Mouse (Mus musculus): ENCODE data around the gene Rab5c. TPM values are rescaled to one million over a fixed set of nuclear protein-coding genes. Genes with fewer than 3 reads are reported as not detected.

Rab5c gene
- total and polyA plus RNA-seq, 2 experiments from 2014 or later, result 34.9 to 211 TPM

GRCm38 (mm10) chr11:100735134-100735865 is 2.7 kb downstream of the Rab5c start:
- no peak overlapping the region for H3K4me2 ChIP-seq (ENCODE audit: low read depth)
- peaks cover 4% of the 10 kb centered on the region; the same call in 1 of the 2 replicates for H3K36me3 ChIP-seq (ENCODE audit: insufficient read depth)
- H3K27ac ChIP-seq (ENCODE audit: low read depth, low read length), result no peak overlapping the region
- WGBS, result 90% methylated on average over 9 of the region's 9 CpGs
- H3K4me3 ChIP-seq (ENCODE audit: low read depth, low read length), result no peak overlapping the region
- H3K27me3 ChIP-seq (ENCODE audit: insufficient read depth, low read length), result no peaks in the 10 kb centered on the region
- H3K4me1 ChIP-seq (ENCODE audit: insufficient read depth), result peaks cover 10% of the 10 kb centered on the region; the same call in 1 of the 2 replicates
- H3K9ac ChIP-seq, result no peak overlapping the region
- ATAC-seq (no peak), DNase-seq (no peak)
- H3K9me3 ChIP-seq (ENCODE audit: low read length), result no peaks in the 10 kb centered on the region
- no peak for TF ChIP-seq CTCF (IDR thresholded peaks at IDR 0.05; ENCODE audit: low read depth)

DNA sequence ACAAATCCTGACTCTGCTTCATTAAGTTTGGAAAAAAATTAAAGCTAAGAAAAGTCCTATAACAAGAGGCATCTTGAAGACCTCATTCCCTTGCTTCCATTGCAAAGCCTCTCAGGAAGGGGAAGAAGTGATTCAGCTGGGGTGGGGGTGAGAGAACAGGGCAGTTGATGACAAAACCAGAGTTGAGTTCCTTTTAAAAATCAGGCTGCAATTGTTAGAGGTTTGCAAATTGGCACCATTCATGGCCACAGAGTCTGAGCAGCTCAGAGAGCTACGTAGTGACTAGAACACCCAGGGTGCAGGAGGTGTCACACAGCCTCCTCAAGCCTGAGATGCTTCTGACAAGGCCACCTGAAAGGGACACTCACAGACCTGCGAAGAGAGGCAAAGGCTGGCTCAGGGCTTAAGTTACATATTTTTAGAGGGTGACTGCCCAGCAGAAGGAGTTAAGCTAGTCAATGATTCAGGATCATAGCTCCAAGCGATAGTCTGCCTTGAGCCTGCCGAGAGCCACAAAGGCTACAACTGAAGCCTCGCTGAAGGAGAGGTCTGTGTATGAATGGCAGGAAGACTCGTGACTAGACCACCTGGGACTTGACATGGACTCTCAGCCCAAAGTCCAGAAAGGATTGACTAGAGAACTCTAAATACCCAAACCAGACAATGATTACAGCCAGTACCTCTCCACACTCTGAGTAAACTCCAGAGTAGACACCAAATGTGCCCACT is 7.4 kb downstream of the Rab5c start:
- TF ChIP-seq CTCF (IDR thresholded peaks at IDR 0.05; ENCODE audit: low read depth), result no peak
- Histone ChIP-seq H3K4me3 (ENCODE audit: low read depth, low read length) (no peak overlapping the region), H3K9ac (no peak overlapping the region), H3K27me3 (ENCODE audit: insufficient read depth, low read length) (no peaks in the 10 kb centered on the region), H3K9me3 (ENCODE audit: low read length) (no peaks in the 10 kb centered on the region), H3K36me3 (ENCODE audit: insufficient read depth) (peaks cover 15% of the 10 kb centered on the region), H3K27ac (ENCODE audit: low read depth, low read length) (no peak overlapping the region), H3K4me1 (ENCODE audit: insufficient read depth) (no peaks in the 10 kb centered on the region), H3K4me2 (ENCODE audit: low read depth) (no peak overlapping the region)
- DNase-seq (no peak), ATAC-seq (no peak)
- WGBS, result 78% methylated on average over 6 of the region's 6 CpGs

DNA sequence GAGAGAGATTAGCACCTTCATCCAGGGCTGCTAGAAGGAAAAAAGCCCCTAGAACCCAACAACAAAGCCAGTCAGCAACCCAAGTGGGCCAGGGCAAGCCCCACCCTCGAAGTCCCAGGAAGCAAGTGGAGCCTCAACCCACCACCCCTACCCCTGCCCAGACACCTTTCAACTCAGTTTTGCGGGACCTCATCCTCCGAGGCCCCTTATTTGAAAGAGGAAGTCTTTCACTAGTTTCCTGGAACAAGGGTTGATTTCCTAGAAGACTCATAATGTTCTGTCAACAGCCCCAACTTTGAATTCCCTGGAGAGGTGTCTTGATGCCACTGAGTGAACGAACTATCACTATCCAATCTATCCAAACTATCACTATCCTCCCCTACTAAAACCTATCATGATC is 8.0 kb downstream of the Rab5c start:
- no peak for ATAC-seq
- H3K36me3 ChIP-seq (ENCODE audit: insufficient read depth), result peaks cover 15% of the 10 kb centered on the region
- no peak overlapping the region for H3K4me2 ChIP-seq (ENCODE audit: low read depth)
- no peak overlapping the region for H3K9ac ChIP-seq
- WGBS, result 92% methylated on average over 4 of the region's 4 CpGs
- no peak for TF ChIP-seq CTCF (IDR thresholded peaks at IDR 0.05; ENCODE audit: low read depth)
- H3K9me3 ChIP-seq (ENCODE audit: low read length), result no peaks in the 10 kb centered on the region
- no peak overlapping the region for H3K27ac ChIP-seq (ENCODE audit: low read depth, low read length)
- no peak overlapping the region for H3K4me3 ChIP-seq (ENCODE audit: low read depth, low read length)
- H3K4me1 ChIP-seq (ENCODE audit: insufficient read depth), result no peaks in the 10 kb centered on the region
- DNase-seq, result no peak
- H3K27me3 ChIP-seq (ENCODE audit: insufficient read depth, low read length), result no peaks in the 10 kb centered on the region

DNA sequence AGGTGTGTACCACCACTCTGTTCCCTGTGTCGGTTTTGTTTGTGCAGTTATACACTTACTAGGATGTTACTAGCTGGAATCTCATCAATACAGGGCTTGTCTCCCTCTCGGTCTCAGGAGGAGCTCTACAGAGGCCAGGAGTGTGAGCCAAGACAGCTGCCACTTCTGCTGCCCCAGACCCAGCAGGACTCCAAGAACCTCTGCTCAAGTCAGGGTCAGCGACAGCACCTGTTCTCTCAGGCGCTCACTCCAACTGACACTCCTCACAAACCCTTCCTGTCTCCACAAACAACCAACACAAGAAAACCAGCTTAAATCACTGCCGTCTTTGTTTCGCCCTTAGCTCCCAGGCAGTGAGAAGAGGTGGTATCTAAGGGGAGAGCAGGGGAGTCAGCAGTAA is 9.4 kb downstream of the Rab5c start:
- H3K4me2 ChIP-seq (ENCODE audit: low read depth), result no peak overlapping the region
- no peak overlapping the region for H3K27ac ChIP-seq (ENCODE audit: low read depth, low read length)
- no peak overlapping the region for H3K9ac ChIP-seq
- ATAC-seq (no peak), DNase-seq (no peak)
- no peaks in the 10 kb centered on the region for H3K9me3 ChIP-seq (ENCODE audit: low read length)
- H3K4me1 ChIP-seq (ENCODE audit: insufficient read depth), result no peaks in the 10 kb centered on the region
- WGBS, result 90% methylated on average over 6 of the region's 6 CpGs
- no peak for TF ChIP-seq CTCF (IDR thresholded peaks at IDR 0.05; ENCODE audit: low read depth)
- no peak overlapping the region for H3K4me3 ChIP-seq (ENCODE audit: low read depth, low read length)
- no peaks in the 10 kb centered on the region for H3K27me3 ChIP-seq (ENCODE audit: insufficient read depth, low read length)
- peaks cover 15% of the 10 kb centered on the region for H3K36me3 ChIP-seq (ENCODE audit: insufficient read depth)

DNA sequence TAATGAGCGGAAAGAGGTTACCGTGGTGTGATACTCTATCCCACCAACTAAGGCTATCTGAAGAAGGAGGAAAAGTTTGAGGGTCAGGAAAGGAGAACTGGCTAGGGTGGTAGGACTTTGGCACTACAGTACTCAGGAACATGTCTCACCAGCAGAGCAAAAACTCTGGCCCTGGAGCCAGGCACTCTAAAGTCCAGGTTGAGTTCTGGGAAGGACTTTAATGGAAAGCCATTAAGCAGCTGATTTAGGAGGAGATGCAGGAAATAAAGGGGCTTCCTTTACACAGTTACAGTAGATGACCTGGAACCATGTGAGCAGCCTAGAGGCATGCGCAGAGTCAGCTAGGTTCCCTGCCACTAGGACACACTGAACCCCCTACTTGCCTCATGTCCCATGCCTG is 10.8 kb downstream of the Rab5c start:
- Histone ChIP-seq H3K36me3 (ENCODE audit: insufficient read depth) (peaks cover 11% of the 10 kb centered on the region), H3K9me3 (ENCODE audit: low read length) (no peaks in the 10 kb centered on the region), H3K4me3 (ENCODE audit: low read depth, low read length) (no peak overlapping the region), H3K4me1 (ENCODE audit: insufficient read depth) (0 out of 2 replicates have a peak, but pooled peaks cover 3% of the 10 kb centered on the region), H3K4me2 (ENCODE audit: low read depth) (no peak overlapping the region), H3K9ac (no peak overlapping the region), H3K27ac (ENCODE audit: low read depth, low read length) (no peak overlapping the region), H3K27me3 (ENCODE audit: insufficient read depth, low read length) (no peaks in the 10 kb centered on the region)
- ATAC-seq (no peak), DNase-seq (no peak)
- 97% methylated on average over 3 of the region's 3 CpGs for WGBS
- no peak for TF ChIP-seq CTCF (IDR thresholded peaks at IDR 0.05; ENCODE audit: low read depth)

DNA sequence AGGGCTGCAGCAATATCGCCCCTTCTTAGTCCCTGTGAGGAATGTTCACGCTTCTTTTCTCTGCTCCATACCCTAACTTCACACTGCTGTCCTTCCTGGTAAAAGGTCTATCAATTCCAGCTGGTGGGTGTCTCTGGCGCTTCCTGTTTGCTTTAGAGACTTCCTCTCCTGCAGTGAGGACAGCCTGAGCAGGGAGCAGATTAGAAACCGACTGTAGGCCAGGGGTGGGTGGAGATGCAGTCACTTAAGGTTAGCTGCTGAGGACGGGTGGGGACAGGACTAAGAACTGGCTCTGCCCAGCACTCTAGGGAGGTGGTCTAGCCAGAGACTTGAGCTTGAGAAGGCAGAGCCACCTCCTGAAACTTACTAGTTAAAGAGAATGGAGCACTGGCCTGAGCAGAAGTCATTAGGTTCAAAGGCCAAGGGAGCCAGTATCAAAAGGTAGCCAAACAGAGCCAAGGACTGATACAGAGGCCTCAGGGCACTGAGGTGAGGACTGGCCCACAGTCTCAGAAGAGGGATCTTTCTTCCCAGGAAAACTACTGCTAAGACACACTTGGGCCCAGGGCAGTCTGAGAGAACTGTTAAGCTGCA is 13.0 kb downstream of the Rab5c start:
- no peak overlapping the region for H3K4me3 ChIP-seq (ENCODE audit: low read depth, low read length)
- no peak overlapping the region for H3K27ac ChIP-seq (ENCODE audit: low read depth, low read length)
- ATAC-seq (no peak), DNase-seq (no peak)
- 0 out of 2 replicates have a peak, but pooled peaks cover 3% of the 10 kb centered on the region for H3K4me1 ChIP-seq (ENCODE audit: insufficient read depth)
- WGBS, result 70% methylated on average over 5 of the region's 5 CpGs
- no peak overlapping the region for H3K4me2 ChIP-seq (ENCODE audit: low read depth)
- no peak for TF ChIP-seq CTCF (IDR thresholded peaks at IDR 0.05; ENCODE audit: low read depth)
- no peaks in the 10 kb centered on the region for H3K9me3 ChIP-seq (ENCODE audit: low read length)
- H3K36me3 ChIP-seq (ENCODE audit: insufficient read depth), result peaks cover 11% of the 10 kb centered on the region
- H3K9ac ChIP-seq, result no peak overlapping the region
- no peaks in the 10 kb centered on the region for H3K27me3 ChIP-seq (ENCODE audit: insufficient read depth, low read length)
